Mouse (Mus musculus): Measurements from ENCODE around the gene Defb42.
A peak's percentile ranks its signal among the peaks of the same experiment; 100 is the strongest.

Defb42 gene

GRCm38 (mm10) chr14:63046691-63047090, at the start of gene Defb42:
Defb42 (plus strand) TSS chr14:63046991.
- no peak for DNase-seq

GRCm38 (mm10) chr14:62997777-62998176, 49.0 kb upstream of the Defb42 start, which contains the start of gene Defb47:
Defb47 (plus strand) TSS chr14:62998077.
- DNase-seq = no peak

GRCm38 (mm10) chr14:62998977-62999376, 47.8 kb upstream of the Defb42 start:
- DNase-seq = no peak

GRCm38 (mm10) chr14:63002588-63002987, 44.2 kb upstream of the Defb42 start:
- DNase-seq = no peak

GRCm38 (mm10) chr14:63011471-63011870, 35.3 kb upstream of the Defb42 start, which contains the start of gene Defb43:
Defb43 (plus strand) TSS chr14:63011771.
- DNase-seq = no peak

GRCm38 (mm10) chr14:63013082-63013481, 33.7 kb upstream of the Defb42 start:
- DNase-seq = no peak

- DNase-seq = no peak
Observed at GRCm38 (mm10) chr14:63014667-63015066, 32.1 kb upstream of the Defb42 start.

- no peak for DNase-seq
Observed at GRCm38 (mm10) chr14:63020524-63021156, 26.2 kb upstream of the Defb42 start.

- DNase-seq = no peak
Observed at GRCm38 (mm10) chr14:63049910-63050370, 3.1 kb downstream of the Defb42 start, which contains the start of gene Defb30. Defb30 (minus strand) TSS chr14:63049960.

- peak; percentile 17 to 67 for DNase-seq
Observed at GRCm38 (mm10) chr14:63050769-63051168, 4.0 kb downstream of the Defb42 start.

- DNase-seq = no peak
Observed at GRCm38 (mm10) chr14:63054729-63055128, 7.9 kb downstream of the Defb42 start.

GRCm38 (mm10) chr14:63060361-63060760, 13.6 kb downstream of the Defb42 start:
- DNase-seq = no peak

GRCm38 (mm10) chr14:63062184-63062583, 15.4 kb downstream of the Defb42 start:
- DNase-seq = no peak

GRCm38 (mm10) chr14:63065391-63065790, 18.6 kb downstream of the Defb42 start:
- no peak for DNase-seq

GRCm38 (mm10) chr14:63066630-63067310, 20.0 kb downstream of the Defb42 start:
- DNase-seq = peak in 1 of 2 experiments; percentile 59

- DNase-seq = no peak
Observed at GRCm38 (mm10) chr14:63067708-63068107, 20.9 kb downstream of the Defb42 start.
